ENCODE assay signal across 8 mouse cellular contexts in genomic region chr19:40832361-40832760, GRCm38 (mm10). TPM values are rescaled to one million over a fixed set of nuclear protein-coding genes. Genes with fewer than 3 reads are reported as not detected.
DNase-seq lines count a peak whose midpoint lies in the region; ATAC-seq and TF ChIP-seq lines count a peak whose summit lies in the region.

No protein-coding gene starts in this region.

- no peak for TF ChIP-seq POLR2A in kidney, adult 2 months (IDR thresholded peaks at IDR 0.05; ENCODE audit: low read depth, low read length)

- H3K27me3 ChIP-seq in kidney, adult 2 months (replicated peaks; ENCODE audit: control insufficient read depth, insufficient read depth, low read length) = no peaks in the 10 kb centered on the region
- no peaks in the 10 kb centered on the region for H3K27me3 ChIP-seq in embryonic facial prominence, embryonic 11.5 days (ENCODE audit: control insufficient read depth, insufficient read depth, low read length)
- H3K27me3 ChIP-seq in limb, embryonic 11.5 days (ENCODE audit: control insufficient read depth, insufficient read depth, low read length) = no peaks in the 10 kb centered on the region
- no peaks in the 10 kb centered on the region for H3K27me3 ChIP-seq in midbrain, postnatal 0 days (ENCODE audit: insufficient read depth, low read length)

- H3K4me2 ChIP-seq in embryonic facial prominence, embryonic 11.5 days (ENCODE audit: low read depth, low read length) = peak overlapping the region; percentile 76
- H3K4me2 ChIP-seq in limb, embryonic 11.5 days (ENCODE audit: low read depth, severe bottlenecking) = peak overlapping the region; percentile 62
- H3K4me2 ChIP-seq in midbrain, postnatal 0 days (ENCODE audit: low read depth, low read length, poor library complexity, severe bottlenecking) = peak overlapping the region; percentile 75

- peak overlapping the region; percentile 100 for H3K9ac ChIP-seq in embryonic facial prominence, embryonic 11.5 days (replicated peaks; ENCODE audit: low read length)
- H3K9ac ChIP-seq in limb, embryonic 11.5 days (ENCODE audit: low read length) = peak overlapping the region; percentile 99
- peak overlapping the region; percentile 86 for H3K9ac ChIP-seq in midbrain, postnatal 0 days (replicated peaks; ENCODE audit: low read length, poor library complexity, severe bottlenecking)

- ATAC-seq in embryonic facial prominence, embryonic 11.5 days (replicated peaks; ENCODE audit: insufficient number of reproducible peaks, low FRiP score, low TSS enrichment, low read depth) = no peak
- no peak for ATAC-seq in limb, embryonic 11.5 days (ENCODE audit: insufficient number of reproducible peaks, low FRiP score, low TSS enrichment, low read depth)
- ATAC-seq in midbrain, postnatal 0 days (ENCODE audit: low FRiP score) = no peak

- H3K36me3 ChIP-seq in kidney, adult 2 months (ENCODE audit: control insufficient read depth, insufficient read depth, low read length) = no peaks in the 10 kb centered on the region
- H3K36me3 ChIP-seq in embryonic facial prominence, embryonic 11.5 days (replicated peaks; ENCODE audit: control insufficient read depth, insufficient read depth, low read depth, low read length) = no peaks in the 10 kb centered on the region
- H3K36me3 ChIP-seq in limb, embryonic 11.5 days (ENCODE audit: control insufficient read depth, insufficient read depth, low read length) = peaks cover 3% of the 10 kb centered on the region; the same call in 1 of the 2 replicates
- peaks cover 8% of the 10 kb centered on the region for H3K36me3 ChIP-seq in midbrain, postnatal 0 days (ENCODE audit: insufficient read depth, low read length)

- H3K27ac ChIP-seq in kidney, adult 2 months (ENCODE audit: insufficient read depth, low read depth, low read length) = no peak overlapping the region
- no peak overlapping the region for H3K27ac ChIP-seq in embryonic facial prominence, embryonic 11.5 days (replicated peaks; ENCODE audit: low read depth, low read length)
- no peak overlapping the region for H3K27ac ChIP-seq in limb, embryonic 11.5 days (replicated peaks; ENCODE audit: low read depth, low read length)
- H3K27ac ChIP-seq in midbrain, postnatal 0 days (ENCODE audit: low read depth, low read length) = no peak overlapping the region

- DNase-seq in kidney, adult 2 months = no peak
- no peak for DNase-seq in kidney, adult 8-10 months
- DNase-seq in embryonic facial prominence, embryonic 11.5 days (ENCODE audit: low spot score) = no peak
- no peak for DNase-seq in limb, embryonic 11.5 days (ENCODE audit: low spot score)
- no peak for DNase-seq in midbrain, postnatal 0 days (ENCODE audit: low spot score)
- no peak for DNase-seq in spleen, postnatal 36 days (ENCODE audit: low spot score in 2 of 2)
- DNase-seq in right cerebral cortex, postnatal 25 days = no peak
- DNase-seq in right cerebral cortex, postnatal 10 days (ENCODE audit: low spot score in 2 of 2) = no peak

- peak overlapping the region; percentile 90 for H3K4me3 ChIP-seq in kidney, adult 2 months (ENCODE audit: insufficient read depth, low read depth, low read length)
- peak overlapping the region; percentile 95 for H3K4me3 ChIP-seq in embryonic facial prominence, embryonic 11.5 days (ENCODE audit: low read depth, low read length)
- H3K4me3 ChIP-seq in limb, embryonic 11.5 days (ENCODE audit: low read depth, low read length) = peak overlapping the region; percentile 83
- H3K4me3 ChIP-seq in midbrain, postnatal 0 days (ENCODE audit: low read depth, low read length) = peak overlapping the region; percentile 71

- peaks cover 3% of the 10 kb centered on the region; the same call in 1 of the 2 replicates for H3K4me1 ChIP-seq in kidney, adult 2 months (ENCODE audit: control insufficient read depth, insufficient read depth, low read length)
- no peaks in the 10 kb centered on the region for H3K4me1 ChIP-seq in embryonic facial prominence, embryonic 11.5 days (ENCODE audit: control insufficient read depth, insufficient read depth, low read length)
- H3K4me1 ChIP-seq in limb, embryonic 11.5 days (ENCODE audit: control insufficient read depth, insufficient read depth, low read length) = peaks cover 2% of the 10 kb centered on the region; the same call in 1 of the 2 replicates
- peaks cover 15% of the 10 kb centered on the region; the same call in 1 of the 2 replicates for H3K4me1 ChIP-seq in midbrain, postnatal 0 days (ENCODE audit: insufficient read depth, low read length)

- no peaks in the 10 kb centered on the region for H3K9me3 ChIP-seq in embryonic facial prominence, embryonic 11.5 days (replicated peaks; ENCODE audit: control insufficient read depth, low read length)
- H3K9me3 ChIP-seq in limb, embryonic 11.5 days (ENCODE audit: control insufficient read depth, low read length) = no peaks in the 10 kb centered on the region
- no peaks in the 10 kb centered on the region for H3K9me3 ChIP-seq in midbrain, postnatal 0 days (ENCODE audit: low read length)

- no peak for TF ChIP-seq CTCF in kidney, adult 2 months (conservative IDR thresholded peaks at IDR 0.05; ENCODE audit: insufficient read depth, insufficient read length, low read depth, low read length)
- TF ChIP-seq CTCF in midbrain, postnatal 0 days (IDR thresholded peaks at IDR 0.05) = no peak

- 24% methylated on average over 5 of the region's 5 CpGs for WGBS in kidney, adult 2 months
- WGBS in embryonic facial prominence, embryonic 11.5 days = 37% methylated on average over 5 of the region's 5 CpGs
- WGBS in limb, embryonic 11.5 days = 31% methylated on average over 5 of the region's 5 CpGs
- 19% methylated on average over 5 of the region's 5 CpGs for WGBS in midbrain, postnatal 0 days

RNA-seq across cellular contexts. Expression of gene Ccnj, which starts 1.3 kb away (rescaled TPM):
- polyA plus RNA-seq in kidney, adult 2 months (2012; rRNA removed) = 3.1 and 3.8 TPM in 2 replicates
- polyA plus RNA-seq in embryonic facial prominence, embryonic 11.5 days (2014; fragmentation: Nextera tagmentation; extraction: Ambion mirVana) = 36.3 and 40.0 TPM in 2 replicates
- 33.5 and 37.2 TPM in 2 replicates for polyA plus RNA-seq in limb, embryonic 11.5 days (2014; fragmentation: Nextera tagmentation; extraction: Ambion mirVana)
- 12.5 and 16.6 TPM in 2 replicates for total RNA-seq in midbrain, postnatal 0 days (2014; rRNA removed)
- polyA plus RNA-seq in midbrain, postnatal 0 days (2015; fragmentation: Nextera tagmentation; extraction: Ambion mirVana) = 8.6 and 9.7 TPM in 2 replicates
